Mouse (Mus musculus) kidney, embryonic 14.5 days (tissue): ENCODE data around the gene Mfap1b. TPM values are rescaled to one million over a fixed set of nuclear protein-coding genes. Genes with fewer than 3 reads are reported as not detected.

Experiments used
- ATAC-seq: fragments of 200-750 bp; cut with Nextera tagmentation; 2 replicates; pipeline ENCODE4 v1.8.0; 2017; ENCODE audit warnings: moderate number of reproducible peaks, mild to moderate bottlenecking, moderate TSS enrichment, moderate library complexity; ENCODE audit not compliant: low FRiP score, low TSS enrichment
- H3K27ac ChIP-seq: fragments of 300-500 bp; sonication (generic); 2 replicates; pipeline ENCODE4 v1.5.1; 2014; ENCODE audit warnings: low read depth, mild to moderate bottlenecking, low read length, moderate library complexity, mixed read lengths
- H3K27me3 ChIP-seq: fragments of 300-500 bp; sonication (generic); 2 replicates; pipeline ENCODE4 v1.6.1; 2014; ENCODE audit warnings: mild to moderate bottlenecking, low read length; ENCODE audit not compliant: control insufficient read depth, insufficient read depth
- H3K36me3 ChIP-seq: fragments of 300-500 bp; sonication (generic); 2 replicates; pipeline ENCODE4 v1.6.1; 2014; ENCODE audit warnings: low read length, mixed read lengths; ENCODE audit not compliant: control insufficient read depth, insufficient read depth
- H3K4me1 ChIP-seq: fragments of 300-500 bp; sonication (generic); 2 replicates; pipeline ENCODE4 v1.6.1; 2014; ENCODE audit warnings: low read length, mixed read lengths; ENCODE audit not compliant: control insufficient read depth, insufficient read depth
- H3K4me2 ChIP-seq: fragments of 300-500 bp; sonication (generic); replicated peaks from 2 replicates; pipeline ENCODE4 v1.6.1; 2014; ENCODE audit warnings: low read depth, mild to moderate bottlenecking, low read length
- H3K4me3 ChIP-seq: fragments of 300-500 bp; sonication (generic); 2 replicates; pipeline ENCODE4 v1.5.1; 2014; ENCODE audit warnings: mild to moderate bottlenecking, low read length
- H3K9ac ChIP-seq: fragments of 300-500 bp; sonication (generic); 2 replicates; pipeline ENCODE4 v1.6.1; 2014; ENCODE audit warnings: low read depth, mild to moderate bottlenecking, low read length, moderate library complexity
- H3K9me3 ChIP-seq: fragments of 300-500 bp; sonication (generic); 2 replicates; pipeline ENCODE4 v1.6.1; 2016; ENCODE audit warnings: low read length; ENCODE audit not compliant: control insufficient read depth
- WGBS: fragments of 180-500 bp; shearing (Covaris S2); extraction: QIAGEN DNeasy Blood & Tissue Kit; methylation state at CpG from one replicate; pipeline ENCODE4 v1.1.7; 2014; 5-methylcytosine and 5-hydroxymethylcytosine counted together
- polyA plus RNA-seq: library from polyadenylated mRNA; unstranded; fragments of >200 nt; fragmentation: Nextera tagmentation; extraction: Ambion mirVana; gene quantifications from 2 replicates; pipeline ENCODE4 v1.2.1, GENCODE M21; 2014

Gene Mfap1b
- polyA plus RNA-seq, 1 experiment from 2014 or later = 53.2 TPM

GRCm38 (mm10) chr2:121453917-121454316 is 19.9 kb downstream of the Mfap1b start:
- ATAC-seq = no peak
- no peaks in the 10 kb centered on the region for H3K27me3 ChIP-seq
- H3K9me3 ChIP-seq = no peaks in the 10 kb centered on the region
- H3K36me3 ChIP-seq = peaks cover 30% of the 10 kb centered on the region
- H3K27ac ChIP-seq = no peak overlapping the region
- H3K4me2 ChIP-seq = no peak overlapping the region
- WGBS = 90% methylated on average over 6 of the region's 6 CpGs
- peaks cover 8% of the 10 kb centered on the region; the same call in 1 of the 2 replicates for H3K4me1 ChIP-seq
- H3K9ac ChIP-seq = no peak overlapping the region
- H3K4me3 ChIP-seq = no peak overlapping the region

GRCm38 (mm10) chr2:121452990-121453389 is 20.9 kb downstream of the Mfap1b start, which contains the start of gene Hypk:
Gene Hypk (plus strand): TSS chr2:121453290.
- no peaks in the 10 kb centered on the region for H3K9me3 ChIP-seq
- WGBS = 81% methylated on average over 4 of the region's 4 CpGs
- no peak within 1 kb of the TSS for H3K4me3 ChIP-seq
- no peak within 1 kb of the TSS for H3K4me2 ChIP-seq
- peaks cover 8% of the 10 kb centered on the region; the same call in 1 of the 2 replicates for H3K4me1 ChIP-seq
- no peaks in the 10 kb centered on the region for H3K27me3 ChIP-seq
- H3K9ac ChIP-seq = no peak within 1 kb of the TSS
- no peak within 1 kb of the TSS for H3K27ac ChIP-seq
- H3K36me3 ChIP-seq = peaks cover 22% of the 10 kb centered on the region
- ATAC-seq = no peak

GRCm38 (mm10) chr2:121452361-121452760 is 21.5 kb downstream of the Mfap1b start:
- H3K4me3 ChIP-seq = no peak overlapping the region
- ATAC-seq = no peak
- peaks cover 8% of the 10 kb centered on the region; the same call in 1 of the 2 replicates for H3K4me1 ChIP-seq
- whole genome bisulfite sequencing = 85% methylated on average over 4 of the region's 4 CpGs
- H3K9ac ChIP-seq = no peak overlapping the region
- H3K27ac ChIP-seq = no peak overlapping the region
- no peak overlapping the region for H3K4me2 ChIP-seq
- no peaks in the 10 kb centered on the region for H3K27me3 ChIP-seq
- H3K9me3 ChIP-seq = no peaks in the 10 kb centered on the region
- peaks cover 22% of the 10 kb centered on the region for H3K36me3 ChIP-seq

- ATAC-seq = no peak
Measured at GRCm38 (mm10) chr2:121450093-121450492, 23.8 kb downstream of the Mfap1b start.

GRCm38 (mm10) chr2:121449545-121450011 is 24.3 kb downstream of the Mfap1b start:
- Histone ChIP-seq H3K27ac (peak overlapping the region; percentile 97), H3K36me3 (peaks cover 22% of the 10 kb centered on the region), H3K9me3 (no peaks in the 10 kb centered on the region), H3K4me2 (peak overlapping the region; percentile 64), H3K27me3 (no peaks in the 10 kb centered on the region), H3K4me1 (0 out of 2 replicates have a peak, but pooled peaks cover 2% of the 10 kb centered on the region), H3K9ac (peak overlapping the region; percentile 98), H3K4me3 (peak overlapping the region; percentile 97)
- ATAC-seq = peak; percentile 56
- WGBS = under 1% methylated on average over 50 of the region's 54 CpGs

More at GRCm38 (mm10) chr2:121450093-121450492, 23.8 kb downstream of the Mfap1b start:
- peaks cover 22% of the 10 kb centered on the region for H3K36me3 ChIP-seq
- peak overlapping the region; percentile 64 for H3K4me2 ChIP-seq
- no peaks in the 10 kb centered on the region for H3K9me3 ChIP-seq
- peak overlapping the region; percentile 98 for H3K9ac ChIP-seq
- peak overlapping the region; percentile 97 for H3K27ac ChIP-seq
- 0 out of 2 replicates have a peak, but pooled peaks cover 2% of the 10 kb centered on the region for H3K4me1 ChIP-seq
- H3K27me3 ChIP-seq = no peaks in the 10 kb centered on the region
- 0% methylated on average over 7 of the region's 7 CpGs for WGBS
- H3K4me3 ChIP-seq = peak overlapping the region; percentile 97

- WGBS = under 1% methylated on average over 62 of the region's 74 CpGs
- peaks cover 22% of the 10 kb centered on the region for H3K36me3 ChIP-seq
- peak within 1 kb of the TSS; percentile 98 for H3K9ac ChIP-seq
Measured at GRCm38 (mm10) chr2:121448739-121449535, 24.9 kb downstream of the Mfap1b start, which contains the start of gene Serf2. Gene Serf2 (plus strand): TSS chr2:121449195.

GRCm38 (mm10) chr2:121448136-121448535 is 25.7 kb downstream of the Mfap1b start:
- peak overlapping the region; percentile 61; the same call in 1 of the 2 replicates for H3K9ac ChIP-seq
- H3K4me3 ChIP-seq = peak overlapping the region; percentile 97
- no peaks in the 10 kb centered on the region for H3K27me3 ChIP-seq
- 14% methylated on average over 9 of the region's 9 CpGs for WGBS
- H3K36me3 ChIP-seq = peaks cover 20% of the 10 kb centered on the region
- peak overlapping the region; percentile 69 for H3K4me2 ChIP-seq
- no peak for ATAC-seq
- peak overlapping the region; percentile 95 for H3K27ac ChIP-seq
- peaks cover 4% of the 10 kb centered on the region; the same call in 1 of the 2 replicates for H3K4me1 ChIP-seq
- no peaks in the 10 kb centered on the region for H3K9me3 ChIP-seq

More at GRCm38 (mm10) chr2:121448739-121449535, 24.9 kb downstream of the Mfap1b start, which contains the start of gene Serf2:
- ATAC-seq = peak; percentile 99
- H3K27me3 ChIP-seq = no peaks in the 10 kb centered on the region
- H3K4me3 ChIP-seq = peak within 1 kb of the TSS; percentile 97
- H3K9me3 ChIP-seq = no peaks in the 10 kb centered on the region
- 0 out of 2 replicates have a peak, but pooled peaks cover 2% of the 10 kb centered on the region for H3K4me1 ChIP-seq
- H3K27ac ChIP-seq = peak within 1 kb of the TSS; percentile 97
- peak within 1 kb of the TSS; percentile 69 for H3K4me2 ChIP-seq

GRCm38 (mm10) chr2:121447006-121447405 is 26.9 kb downstream of the Mfap1b start:
- no peak overlapping the region for H3K9ac ChIP-seq
- H3K4me3 ChIP-seq = no peak overlapping the region
- no peaks in the 10 kb centered on the region for H3K9me3 ChIP-seq
- H3K27ac ChIP-seq = no peak overlapping the region
- H3K4me1 ChIP-seq = peaks cover 10% of the 10 kb centered on the region
- no peaks in the 10 kb centered on the region for H3K27me3 ChIP-seq
- WGBS = 89% methylated on average over 3 of the region's 3 CpGs
- H3K4me2 ChIP-seq = no peak overlapping the region
- H3K36me3 ChIP-seq = peaks cover 9% of the 10 kb centered on the region
- ATAC-seq = no peak

- no peak overlapping the region for H3K27ac ChIP-seq
- no peak overlapping the region for H3K4me3 ChIP-seq
- no peaks in the 10 kb centered on the region for H3K9me3 ChIP-seq
- no peak overlapping the region for H3K9ac ChIP-seq
- 81% methylated on average over 4 of the region's 4 CpGs for WGBS
- peaks cover 10% of the 10 kb centered on the region for H3K4me1 ChIP-seq
- peaks cover 7% of the 10 kb centered on the region for H3K36me3 ChIP-seq
- no peak for ATAC-seq
- no peaks in the 10 kb centered on the region for H3K27me3 ChIP-seq
- no peak overlapping the region for H3K4me2 ChIP-seq
Measured at GRCm38 (mm10) chr2:121446506-121446905, 27.4 kb downstream of the Mfap1b start.
